Mouse (Mus musculus): ENCODE results near the gene Acox1.
A peak's percentile ranks its signal among the peaks of the same experiment; 100 is the strongest.

The Acox1 gene

GRCm38 (mm10) chr11:116212847-116213246, 14.0 kb upstream of the Acox1 start:
- ATAC-seq (ENCODE audit: low TSS enrichment) = no peak

DNA sequence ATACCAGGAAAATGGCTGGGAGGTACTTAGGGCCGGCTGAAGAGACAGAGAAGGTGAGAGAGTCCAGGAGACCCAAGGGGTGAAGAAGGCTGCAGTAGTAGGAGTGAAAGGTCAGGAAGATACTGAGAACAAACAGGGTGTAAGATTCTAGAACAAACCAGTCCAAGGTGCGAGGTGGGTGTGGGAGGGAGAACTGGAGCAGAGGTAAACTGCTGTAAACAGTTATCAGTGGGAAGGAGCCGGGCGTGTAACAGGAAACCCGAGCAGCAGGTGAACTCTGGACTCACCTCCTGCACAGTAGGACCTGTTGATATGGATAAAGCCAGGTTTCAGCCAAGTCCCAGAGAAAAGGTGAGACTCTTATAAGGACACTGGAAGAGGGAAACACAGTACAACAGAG, 11.9 kb upstream of the Acox1 start:
- no peak for ATAC-seq (ENCODE audit: low TSS enrichment)

DNA sequence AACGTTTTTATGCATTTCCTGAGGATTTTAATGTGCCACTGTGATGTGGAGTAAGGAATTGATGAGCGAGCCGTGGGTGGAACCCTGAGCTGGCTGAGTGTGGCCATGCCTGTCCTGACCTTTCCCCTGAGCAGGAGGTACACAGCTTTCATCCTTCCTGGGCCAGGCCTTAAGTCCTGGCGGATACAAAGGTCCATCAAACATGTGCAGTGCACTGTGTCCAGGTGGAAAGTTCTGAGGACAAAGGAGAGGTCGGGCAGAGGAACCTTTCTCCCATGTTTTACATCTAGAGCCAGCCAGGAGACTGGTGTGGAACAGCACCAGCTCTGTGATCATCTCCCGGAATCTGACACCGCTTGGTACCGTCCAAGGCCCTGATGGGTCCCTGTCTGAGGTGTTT, 10.4 kb upstream of the Acox1 start:
- ATAC-seq (ENCODE audit: low TSS enrichment) = no peak

GRCm38 (mm10) chr11:116208660-116209059, 9.8 kb upstream of the Acox1 start:
- ATAC-seq (ENCODE audit: low TSS enrichment) = no peak

DNA sequence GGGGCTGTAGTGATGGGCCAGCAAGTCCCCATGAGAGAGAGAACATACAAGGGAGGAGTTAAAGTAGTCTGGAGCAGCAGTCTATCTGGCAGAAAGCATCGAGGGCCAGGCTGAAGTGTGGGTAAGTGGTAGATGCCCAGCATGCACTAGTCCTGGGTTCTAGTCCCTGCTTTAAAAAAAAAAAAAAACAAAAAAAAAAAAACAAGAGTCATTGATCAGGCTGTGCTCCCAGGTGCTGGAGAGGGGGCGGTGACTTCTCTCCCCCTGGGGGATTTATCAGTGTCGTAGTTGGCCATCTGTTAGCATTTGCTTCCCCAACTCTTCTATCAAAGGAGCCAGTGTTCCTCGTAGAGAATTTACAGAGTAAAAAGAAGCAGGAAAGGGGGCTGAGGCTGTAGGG, 7.8 kb upstream of the Acox1 start:
- no peak for ATAC-seq (ENCODE audit: low TSS enrichment)

GRCm38 (mm10) chr11:116203150-116203549, 4.3 kb upstream of the Acox1 start:
- no peak for ATAC-seq (ENCODE audit: low TSS enrichment)

- no peak for ATAC-seq (ENCODE audit: low TSS enrichment)
Observed at GRCm38 (mm10) chr11:116201151-116201550, 2.3 kb upstream of the Acox1 start.

DNA sequence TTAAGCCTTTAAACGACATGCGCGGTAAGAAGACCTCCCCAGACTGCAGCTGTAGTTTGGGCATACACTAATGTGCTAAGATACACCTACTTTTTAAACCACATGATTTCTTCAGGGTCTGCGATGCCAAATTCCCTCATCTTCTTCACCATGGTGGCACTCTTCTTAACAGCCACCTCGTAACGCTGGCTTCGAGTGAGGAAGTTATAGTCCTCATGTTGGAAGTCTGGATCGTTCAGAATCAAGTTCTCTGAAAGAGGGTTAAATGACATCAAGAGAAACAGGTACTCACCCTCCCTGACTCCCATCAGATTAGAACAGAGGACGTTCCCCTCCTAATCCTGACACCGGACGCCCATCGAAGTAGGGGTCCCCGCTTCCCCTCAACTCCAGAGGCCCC, 713 bp downstream of the Acox1 start:
- peak; percentile 6; the same call in 1 of the 2 replicates for ATAC-seq (ENCODE audit: low TSS enrichment)

GRCm38 (mm10) chr11:116197584-116197906, 1.3 kb downstream of the Acox1 start:
- ATAC-seq (ENCODE audit: low TSS enrichment) = no peak

GRCm38 (mm10) chr11:116196866-116197583, 1.8 kb downstream of the Acox1 start:
- no peak for ATAC-seq (ENCODE audit: low TSS enrichment)

DNA sequence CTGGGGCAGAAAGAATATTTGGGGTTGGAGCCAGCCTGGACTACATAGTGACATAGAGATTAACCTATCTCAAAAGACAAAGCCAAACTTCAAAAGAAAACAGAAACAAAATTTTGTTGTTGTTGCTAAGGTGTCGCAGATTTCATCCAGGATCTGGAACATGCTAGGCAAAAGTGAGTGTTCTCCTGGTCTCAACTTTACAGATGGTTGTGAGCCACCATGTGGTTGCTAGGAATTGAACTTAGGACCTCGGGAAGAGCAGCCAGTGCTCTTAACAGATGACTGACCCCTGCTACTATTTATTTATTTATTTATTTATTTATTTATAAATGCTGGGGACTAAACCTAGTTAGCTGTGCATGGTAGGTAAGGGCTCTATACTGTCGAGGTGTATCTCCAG, 2.5 kb downstream of the Acox1 start:
- ATAC-seq (ENCODE audit: low TSS enrichment) = no peak

- ATAC-seq (ENCODE audit: low TSS enrichment) = no peak
Observed at GRCm38 (mm10) chr11:116195252-116195651, 3.6 kb downstream of the Acox1 start.

GRCm38 (mm10) chr11:116194619-116195018, 4.2 kb downstream of the Acox1 start:
- ATAC-seq (ENCODE audit: low TSS enrichment) = no peak

DNA sequence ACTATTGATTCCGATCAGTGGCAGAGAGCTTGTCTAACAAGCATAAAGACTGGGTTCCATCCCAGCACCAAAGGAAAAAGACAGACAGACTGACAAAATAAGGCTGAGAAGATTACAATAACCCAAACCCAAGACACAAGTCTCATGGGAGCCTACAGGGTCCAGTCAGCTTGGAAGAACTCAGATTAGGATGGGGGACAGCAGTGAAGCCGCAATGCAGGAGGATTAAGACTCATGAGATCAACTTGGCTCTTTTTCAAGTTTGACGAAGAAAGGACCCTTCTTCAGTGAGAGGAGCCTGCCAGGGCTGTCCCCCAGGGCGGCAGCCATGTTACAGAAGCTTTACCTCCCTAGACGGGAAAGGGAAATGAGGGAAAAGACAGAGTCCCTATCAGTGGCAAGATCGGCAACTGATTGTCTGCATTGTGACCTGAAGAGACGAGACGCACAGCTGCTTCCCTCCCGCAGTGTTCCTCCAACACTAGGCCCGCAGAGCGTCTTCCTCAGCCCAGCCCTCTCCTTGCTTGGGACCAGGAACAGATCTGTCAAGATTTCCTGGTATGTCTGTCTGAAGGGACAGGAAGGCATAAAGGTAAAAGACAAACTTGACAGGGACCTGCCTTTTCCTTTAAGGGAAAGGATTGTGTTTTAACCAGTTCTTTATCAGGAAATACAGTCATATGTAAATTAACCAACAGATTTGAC, 11.5 kb downstream of the Acox1 start:
- no peak for ATAC-seq (ENCODE audit: low TSS enrichment)

DNA sequence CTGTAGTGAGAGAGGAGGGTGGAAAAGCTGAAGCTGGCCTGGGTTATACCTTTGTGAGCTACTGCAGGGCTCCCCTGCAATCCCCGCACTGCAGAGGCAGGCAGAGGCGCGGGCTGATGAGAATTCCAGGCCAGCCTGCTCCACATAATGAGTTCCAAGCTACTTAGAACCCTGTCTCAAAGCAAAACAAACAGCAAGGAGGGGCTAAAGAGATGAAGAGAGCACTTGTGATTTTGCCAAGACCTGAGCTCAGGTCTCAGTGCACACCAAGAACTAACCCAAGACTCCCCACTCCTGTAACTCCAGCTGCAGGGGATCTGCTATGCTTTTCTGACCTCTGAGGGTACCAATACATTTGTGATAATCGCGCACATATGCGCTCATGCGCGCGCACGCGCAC, 12.5 kb downstream of the Acox1 start:
- peak; percentile 14; the same call in 1 of the 2 replicates for ATAC-seq (ENCODE audit: low TSS enrichment)

DNA sequence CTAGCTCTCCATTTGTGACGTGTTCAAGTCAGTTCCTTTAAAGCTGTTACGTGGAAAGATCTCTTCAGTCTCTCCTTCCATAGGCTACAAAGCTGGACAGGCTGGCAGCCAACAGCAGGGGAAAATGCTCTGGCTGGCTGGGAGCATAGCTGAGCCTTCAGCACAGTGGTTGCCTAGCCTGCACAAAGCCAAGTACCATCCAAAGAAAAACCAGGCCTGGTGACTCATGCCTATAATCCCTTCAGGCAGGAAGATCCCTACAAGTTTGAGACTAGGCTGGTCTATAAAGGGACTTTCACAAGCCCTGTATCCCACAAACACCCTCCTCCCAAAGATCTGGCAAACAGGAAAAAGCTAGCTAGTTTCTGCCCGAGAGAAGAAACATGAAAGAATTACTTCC, 13.0 kb downstream of the Acox1 start:
- ATAC-seq (ENCODE audit: low TSS enrichment) = peak; percentile 86

- peak; percentile 73; the same call in 1 of the 2 replicates for ATAC-seq (ENCODE audit: low TSS enrichment)
Observed at GRCm38 (mm10) chr11:116178411-116179121, 20.3 kb downstream of the Acox1 start.

- ATAC-seq (ENCODE audit: low TSS enrichment) = no peak
Observed at GRCm38 (mm10) chr11:116176010-116176409, 22.8 kb downstream of the Acox1 start.

- no peak for ATAC-seq (ENCODE audit: low TSS enrichment)
Observed at GRCm38 (mm10) chr11:116174775-116175448, 23.9 kb downstream of the Acox1 start.

GRCm38 (mm10) chr11:116171959-116172358, 26.9 kb downstream of the Acox1 start:
- ATAC-seq (ENCODE audit: low TSS enrichment) = no peak

- ATAC-seq (ENCODE audit: low TSS enrichment) = no peak
Observed at GRCm38 (mm10) chr11:116170003-116170800, 28.6 kb downstream of the Acox1 start.
